Mouse (Mus musculus): Measurements from ENCODE around the gene Cd151. TPM values are rescaled to one million over a fixed set of nuclear protein-coding genes. Genes with fewer than 3 reads are reported as not detected.

Cd151 gene
- polyA plus RNA-seq, 1 experiment from 2014 or later = 57.9 TPM

DNA sequence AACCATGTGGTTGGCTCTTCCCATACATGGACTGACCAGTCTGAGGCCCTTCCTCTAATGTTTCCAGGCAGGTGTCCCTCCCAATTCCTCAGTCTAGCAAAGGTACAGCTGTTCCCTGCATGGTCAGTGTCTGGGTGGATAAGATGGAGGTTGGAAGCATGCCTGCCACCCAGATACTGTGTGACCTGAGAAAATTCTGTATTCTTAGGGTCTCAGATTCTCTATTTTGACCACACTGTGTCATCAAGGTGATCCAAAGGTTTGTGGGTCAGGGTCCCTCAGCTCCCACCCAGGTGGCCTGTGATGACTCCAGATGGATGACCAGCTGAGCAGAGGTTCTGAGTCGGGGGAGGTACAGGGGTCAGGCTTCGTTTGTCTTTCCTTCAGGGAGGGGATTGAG is 18.0 kb downstream of the Cd151 start:
- Histone ChIP-seq H3K27me3 (ENCODE audit: control insufficient read depth, insufficient read depth, low read length) (peaks cover 14% of the 10 kb centered on the region), H3K4me2 (replicated peaks; ENCODE audit: low read depth, low read length) (no peak overlapping the region), H3K4me3 (ENCODE audit: low read depth, low read length) (no peak overlapping the region), H3K36me3 (ENCODE audit: control insufficient read depth, insufficient read depth, low read length) (no peaks in the 10 kb centered on the region), H3K9ac (ENCODE audit: low read depth, low read length) (no peak overlapping the region), H3K9me3 (ENCODE audit: control insufficient read depth, low read length) (no peaks in the 10 kb centered on the region), H3K27ac (ENCODE audit: low read depth, low read length) (no peak overlapping the region), H3K4me1 (replicated peaks; ENCODE audit: control insufficient read depth, insufficient read depth, low read length) (peaks cover 5% of the 10 kb centered on the region; the same call in 1 of the 2 replicates)
- no peak for ATAC-seq (ENCODE audit: low FRiP score)
- 86% methylated on average over 2 of the region's 2 CpGs for WGBS
- DNase-seq (ENCODE audit: low spot score) = no peak

DNA sequence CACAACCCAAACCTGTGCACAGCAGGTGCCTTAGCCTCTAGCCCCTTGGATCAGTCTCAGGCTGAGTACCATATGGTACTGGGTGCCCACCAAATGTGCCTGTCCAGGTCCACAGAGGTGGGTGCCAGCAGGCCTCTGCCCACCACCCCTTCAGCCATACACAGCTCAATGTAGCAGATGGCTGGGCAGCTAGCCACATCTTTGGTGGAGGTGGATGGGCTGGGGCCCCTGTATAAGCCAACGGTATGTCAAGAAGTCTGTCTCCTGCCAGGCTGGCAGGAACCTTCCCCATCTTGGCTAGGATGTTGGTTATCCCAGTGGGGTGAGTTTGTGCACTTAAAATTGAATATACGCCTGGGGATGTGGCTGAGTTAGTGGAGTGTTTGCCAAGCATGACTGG is 18.4 kb downstream of the Cd151 start:
- no peak overlapping the region for H3K9ac ChIP-seq (ENCODE audit: low read depth, low read length)
- WGBS = 89% methylated on average over 2 of the region's 2 CpGs

DNA sequence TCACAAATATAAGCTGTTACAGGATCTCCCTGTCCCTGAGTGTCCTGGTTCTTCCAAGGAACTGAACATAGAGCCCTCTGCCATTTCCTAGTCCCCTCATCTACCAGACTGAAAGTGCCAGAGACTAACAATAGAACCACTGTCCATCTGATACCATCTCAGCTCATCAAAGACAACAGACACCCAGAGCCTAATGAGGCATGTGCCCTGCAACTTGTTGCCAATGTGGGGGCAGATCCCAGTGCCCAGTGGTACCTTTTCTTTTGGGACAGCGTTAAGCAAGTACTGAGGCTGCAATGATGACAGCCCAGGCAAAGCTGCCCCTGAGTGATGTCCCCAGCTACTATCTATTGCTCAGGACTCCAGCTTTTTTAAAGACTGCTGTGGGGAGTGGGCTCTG is 19.0 kb downstream of the Cd151 start:
- Histone ChIP-seq H3K4me1 (replicated peaks; ENCODE audit: control insufficient read depth, insufficient read depth, low read length) (peaks cover 3% of the 10 kb centered on the region; the same call in 1 of the 2 replicates), H3K9me3 (ENCODE audit: control insufficient read depth, low read length) (no peaks in the 10 kb centered on the region), H3K27me3 (ENCODE audit: control insufficient read depth, insufficient read depth, low read length) (peaks cover 14% of the 10 kb centered on the region), H3K4me3 (ENCODE audit: low read depth, low read length) (no peak overlapping the region), H3K4me2 (replicated peaks; ENCODE audit: low read depth, low read length) (no peak overlapping the region), H3K9ac (ENCODE audit: low read depth, low read length) (no peak overlapping the region), H3K36me3 (ENCODE audit: control insufficient read depth, insufficient read depth, low read length) (no peaks in the 10 kb centered on the region), H3K27ac (ENCODE audit: low read depth, low read length) (no peak overlapping the region)
- DNase-seq (ENCODE audit: low spot score) = no peak
- whole genome bisulfite sequencing = 84% methylated on average over 1 of the region's 1 CpGs
- ATAC-seq (ENCODE audit: low FRiP score) = no peak

More for the DNA sequence above, 18.4 kb downstream of the Cd151 start:
- no peak for DNase-seq (ENCODE audit: low spot score)
- Histone ChIP-seq H3K27ac (ENCODE audit: low read depth, low read length) (no peak overlapping the region), H3K4me3 (ENCODE audit: low read depth, low read length) (no peak overlapping the region), H3K27me3 (ENCODE audit: control insufficient read depth, insufficient read depth, low read length) (peaks cover 14% of the 10 kb centered on the region), H3K9me3 (ENCODE audit: control insufficient read depth, low read length) (no peaks in the 10 kb centered on the region), H3K4me2 (replicated peaks; ENCODE audit: low read depth, low read length) (no peak overlapping the region), H3K4me1 (replicated peaks; ENCODE audit: control insufficient read depth, insufficient read depth, low read length) (peaks cover 5% of the 10 kb centered on the region; the same call in 1 of the 2 replicates), H3K36me3 (ENCODE audit: control insufficient read depth, insufficient read depth, low read length) (no peaks in the 10 kb centered on the region)
- ATAC-seq (ENCODE audit: low FRiP score) = no peak

DNA sequence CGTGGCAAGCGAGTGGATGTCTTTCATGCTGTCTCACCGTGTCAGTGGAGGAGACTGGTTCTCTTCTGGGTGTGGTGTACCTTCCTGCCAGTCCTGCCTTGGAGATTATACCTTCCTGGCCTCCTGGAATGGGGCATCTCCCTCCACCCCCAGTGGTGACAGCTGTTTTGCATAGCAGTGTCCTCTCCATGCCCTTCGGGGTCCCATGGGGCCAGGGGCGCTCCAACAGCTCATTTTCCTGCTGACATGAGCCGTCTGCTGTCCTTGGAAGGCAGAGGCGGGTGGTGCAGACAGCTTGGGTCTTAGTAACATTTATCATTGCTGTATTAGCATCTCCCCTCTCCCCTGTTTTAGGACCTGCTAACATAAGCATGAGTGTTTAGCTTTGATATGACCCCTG is 19.9 kb downstream of the Cd151 start:
- Histone ChIP-seq H3K36me3 (ENCODE audit: control insufficient read depth, insufficient read depth, low read length) (no peaks in the 10 kb centered on the region), H3K4me1 (replicated peaks; ENCODE audit: control insufficient read depth, insufficient read depth, low read length) (0 out of 2 replicates have a peak, but pooled peaks cover 2% of the 10 kb centered on the region), H3K9ac (ENCODE audit: low read depth, low read length) (no peak overlapping the region), H3K4me3 (ENCODE audit: low read depth, low read length) (no peak overlapping the region), H3K4me2 (replicated peaks; ENCODE audit: low read depth, low read length) (no peak overlapping the region), H3K27ac (ENCODE audit: low read depth, low read length) (no peak overlapping the region), H3K9me3 (ENCODE audit: control insufficient read depth, low read length) (no peaks in the 10 kb centered on the region), H3K27me3 (ENCODE audit: control insufficient read depth, insufficient read depth, low read length) (peaks cover 14% of the 10 kb centered on the region)
- no peak for DNase-seq (ENCODE audit: low spot score)
- no peak for ATAC-seq (ENCODE audit: low FRiP score)
- WGBS = 77% methylated on average over 7 of the region's 7 CpGs

DNA sequence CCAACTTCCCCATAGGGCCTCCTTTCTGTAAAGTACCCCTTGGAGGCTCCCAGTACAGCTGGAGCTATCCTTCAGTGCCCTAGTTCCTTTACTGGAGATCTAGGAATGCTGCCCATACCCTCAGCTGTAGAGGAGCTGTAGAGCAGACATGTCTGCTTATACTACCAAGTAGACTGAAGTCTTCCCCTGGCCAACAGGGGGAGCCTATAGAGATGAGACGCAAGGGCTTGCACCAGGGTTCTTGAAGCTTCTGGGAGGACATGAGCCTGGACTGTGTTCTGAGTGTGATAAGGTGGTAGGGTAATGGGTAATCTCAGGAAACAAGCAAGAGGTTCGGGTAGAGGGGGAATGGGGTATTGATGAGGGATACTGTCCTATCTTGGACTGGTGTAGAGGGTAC is 24.0 kb downstream of the Cd151 start:
- ATAC-seq (ENCODE audit: low FRiP score) = no peak
- no peak for DNase-seq (ENCODE audit: low spot score)
- Histone ChIP-seq H3K4me3 (ENCODE audit: low read depth, low read length) (no peak overlapping the region), H3K27ac (ENCODE audit: low read depth, low read length) (no peak overlapping the region), H3K9me3 (ENCODE audit: control insufficient read depth, low read length) (no peaks in the 10 kb centered on the region), H3K4me2 (replicated peaks; ENCODE audit: low read depth, low read length) (no peak overlapping the region), H3K4me1 (replicated peaks; ENCODE audit: control insufficient read depth, insufficient read depth, low read length) (no peaks in the 10 kb centered on the region), H3K9ac (ENCODE audit: low read depth, low read length) (no peak overlapping the region), H3K27me3 (ENCODE audit: control insufficient read depth, insufficient read depth, low read length) (no peaks in the 10 kb centered on the region), H3K36me3 (ENCODE audit: control insufficient read depth, insufficient read depth, low read length) (no peaks in the 10 kb centered on the region)
- 86% methylated on average over 2 of the region's 2 CpGs for WGBS

DNA sequence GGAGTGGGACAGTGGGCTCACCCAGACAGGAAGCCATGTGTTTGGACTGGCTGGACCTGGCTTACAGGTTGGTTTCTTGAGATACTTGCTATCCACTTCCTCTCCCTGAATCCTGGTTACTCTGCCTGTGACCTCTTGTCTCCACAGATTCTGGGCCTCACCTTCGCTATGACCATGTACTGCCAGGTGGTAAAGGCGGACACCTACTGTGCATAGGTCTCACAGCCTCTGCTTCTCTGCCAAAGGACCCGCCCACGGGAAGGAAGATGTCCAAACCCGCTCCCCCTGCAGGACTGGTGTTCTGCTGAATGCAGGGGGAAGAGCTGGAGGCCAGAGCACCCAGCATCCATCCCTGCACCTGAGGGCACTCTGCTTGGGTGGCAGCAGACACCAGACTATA is 25.5 kb downstream of the Cd151 start:
- Histone ChIP-seq H3K4me3 (ENCODE audit: low read depth, low read length) (no peak overlapping the region), H3K27ac (ENCODE audit: low read depth, low read length) (no peak overlapping the region), H3K4me1 (replicated peaks; ENCODE audit: control insufficient read depth, insufficient read depth, low read length) (no peaks in the 10 kb centered on the region), H3K9ac (ENCODE audit: low read depth, low read length) (no peak overlapping the region), H3K9me3 (ENCODE audit: control insufficient read depth, low read length) (no peaks in the 10 kb centered on the region), H3K36me3 (ENCODE audit: control insufficient read depth, insufficient read depth, low read length) (no peaks in the 10 kb centered on the region), H3K27me3 (ENCODE audit: control insufficient read depth, insufficient read depth, low read length) (no peaks in the 10 kb centered on the region), H3K4me2 (replicated peaks; ENCODE audit: low read depth, low read length) (no peak overlapping the region)
- 88% methylated on average over 5 of the region's 5 CpGs for WGBS
- DNase-seq (ENCODE audit: low spot score) (no peak), ATAC-seq (ENCODE audit: low FRiP score) (no peak)

DNA sequence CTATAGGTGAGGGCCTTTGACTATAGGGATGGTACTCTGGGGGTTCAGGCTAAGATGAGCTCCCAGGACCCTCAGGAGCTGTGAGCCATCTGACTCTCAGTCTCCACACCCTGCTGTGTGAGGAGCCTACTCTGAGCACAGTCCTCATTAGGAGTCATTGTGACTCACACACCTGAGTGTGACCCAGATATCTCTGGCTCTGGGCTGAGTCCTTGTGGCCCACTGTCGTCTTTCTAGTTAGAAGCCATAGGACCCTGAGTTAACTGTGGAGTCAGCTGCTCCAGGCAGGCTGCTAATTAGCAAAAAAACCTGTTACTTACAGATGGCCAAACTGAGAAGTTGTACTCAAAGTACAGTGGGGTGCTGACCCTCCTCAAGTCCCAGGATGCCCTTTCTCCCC is 26.5 kb downstream of the Cd151 start:
- Histone ChIP-seq H3K9ac (ENCODE audit: low read depth, low read length) (no peak overlapping the region), H3K36me3 (ENCODE audit: control insufficient read depth, insufficient read depth, low read length) (no peaks in the 10 kb centered on the region), H3K27ac (ENCODE audit: low read depth, low read length) (no peak overlapping the region), H3K4me1 (replicated peaks; ENCODE audit: control insufficient read depth, insufficient read depth, low read length) (no peaks in the 10 kb centered on the region), H3K27me3 (ENCODE audit: control insufficient read depth, insufficient read depth, low read length) (no peaks in the 10 kb centered on the region), H3K4me2 (replicated peaks; ENCODE audit: low read depth, low read length) (no peak overlapping the region), H3K4me3 (ENCODE audit: low read depth, low read length) (no peak overlapping the region), H3K9me3 (ENCODE audit: control insufficient read depth, low read length) (no peaks in the 10 kb centered on the region)
- DNase-seq (ENCODE audit: low spot score) (no peak), ATAC-seq (ENCODE audit: low FRiP score) (no peak)
- 90% methylated on average over 1 of the region's 1 CpGs for WGBS

DNA sequence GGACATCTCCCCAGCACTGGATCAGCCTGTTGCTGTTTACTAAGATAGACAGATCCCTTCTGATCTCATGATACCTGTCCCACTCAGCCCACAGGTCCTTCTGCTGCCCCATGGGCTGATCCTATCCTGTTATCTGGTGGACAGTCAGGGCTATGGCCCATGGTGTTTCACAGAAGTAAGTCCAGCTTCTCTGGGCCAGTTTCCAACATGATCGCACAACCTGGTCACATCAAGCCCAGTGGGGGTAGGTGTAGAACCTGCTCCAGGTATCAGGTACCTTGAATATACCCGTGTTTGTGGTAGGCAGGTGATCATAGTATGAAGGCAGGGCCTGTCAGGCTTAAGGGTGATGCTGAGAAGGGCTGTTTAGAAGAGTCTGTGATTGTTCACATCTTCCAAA is 28.2 kb downstream of the Cd151 start:
- DNase-seq (ENCODE audit: low spot score) (no peak), ATAC-seq (ENCODE audit: low FRiP score) (no peak)
- Histone ChIP-seq H3K27me3 (ENCODE audit: control insufficient read depth, insufficient read depth, low read length) (no peaks in the 10 kb centered on the region), H3K4me1 (replicated peaks; ENCODE audit: control insufficient read depth, insufficient read depth, low read length) (no peaks in the 10 kb centered on the region), H3K4me3 (ENCODE audit: low read depth, low read length) (no peak overlapping the region), H3K9me3 (ENCODE audit: control insufficient read depth, low read length) (no peaks in the 10 kb centered on the region), H3K9ac (ENCODE audit: low read depth, low read length) (no peak overlapping the region), H3K4me2 (replicated peaks; ENCODE audit: low read depth, low read length) (no peak overlapping the region), H3K36me3 (ENCODE audit: control insufficient read depth, insufficient read depth, low read length) (no peaks in the 10 kb centered on the region), H3K27ac (ENCODE audit: low read depth, low read length) (no peak overlapping the region)
- WGBS = 79% methylated on average over 2 of the region's 2 CpGs

DNA sequence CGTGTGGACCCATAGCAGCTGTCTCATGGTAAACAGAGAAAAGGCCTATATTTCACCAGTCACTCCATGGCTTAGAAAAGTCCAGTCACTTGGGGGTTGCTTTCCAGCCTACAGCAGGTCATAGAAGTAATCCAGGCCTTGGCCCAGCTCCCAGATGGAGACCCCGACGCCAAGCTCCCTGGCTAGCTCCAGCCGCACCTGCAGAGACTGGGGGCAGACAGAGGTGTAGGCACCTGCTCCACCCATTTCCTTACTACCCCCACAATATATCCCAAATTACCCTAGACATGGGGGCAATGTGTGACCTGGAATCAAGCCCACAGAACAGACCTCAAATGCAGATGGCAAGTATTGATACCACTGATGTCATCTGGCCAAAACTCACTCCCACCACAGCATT is 28.7 kb downstream of the Cd151 start:
- H3K4me1 ChIP-seq (replicated peaks; ENCODE audit: control insufficient read depth, insufficient read depth, low read length) = no peaks in the 10 kb centered on the region
- no peaks in the 10 kb centered on the region for H3K27me3 ChIP-seq (ENCODE audit: control insufficient read depth, insufficient read depth, low read length)
- no peaks in the 10 kb centered on the region for H3K36me3 ChIP-seq (ENCODE audit: control insufficient read depth, insufficient read depth, low read length)
- no peak overlapping the region for H3K9ac ChIP-seq (ENCODE audit: low read depth, low read length)
- no peak overlapping the region for H3K4me2 ChIP-seq (replicated peaks; ENCODE audit: low read depth, low read length)
- no peak for DNase-seq (ENCODE audit: low spot score)
- H3K4me3 ChIP-seq (ENCODE audit: low read depth, low read length) = no peak overlapping the region
- no peak overlapping the region for H3K27ac ChIP-seq (ENCODE audit: low read depth, low read length)
- H3K9me3 ChIP-seq (ENCODE audit: control insufficient read depth, low read length) = no peaks in the 10 kb centered on the region
- no peak for ATAC-seq (ENCODE audit: low FRiP score)
- WGBS = 84% methylated on average over 4 of the region's 4 CpGs

Data from hindbrain, embryonic 11.5 days (tissue).